Mouse (Mus musculus) left cerebral cortex, adult 8-10 months (tissue): ENCODE data around the gene Gm7138. TPM values are rescaled to one million over a fixed set of nuclear protein-coding genes. Genes with fewer than 3 reads are reported as not detected.
"Not testable (repeated sequence)": the region's sequence is repeated elsewhere in the genome, so short reads cannot be mapped to it uniquely, and the experiment has no call there.

Experiments used
- DNase-seq, 2 experiments: peaks; one replicate each; pipeline ENCODE4 v3.0.0; 2022; ENCODE audit warnings: low spot score in 2 of 2
- total RNA-seq, 4 experiments: library from RNA; stranded (reverse); gene quantifications; 2 replicates each; pipeline ENCODE4 v1.2.4; 2022

The Gm7138 gene
- total RNA-seq: not detected

GRCm38 (mm10) chr10:77776844-77777243 is at the start of gene Gm7138:
Gene Gm7138, minus strand, starts transcription at chr10:77776944.
- DNase-seq: not testable (repeated sequence)

- no peak for DNase-seq
Observed at GRCm38 (mm10) chr10:77819203-77819602, 42.5 kb upstream of the Gm7138 start.

- DNase-seq: no peak
Observed at GRCm38 (mm10) chr10:77818523-77818922, 41.8 kb upstream of the Gm7138 start.

- DNase-seq: no peak
Observed at GRCm38 (mm10) chr10:77815514-77815913, 38.8 kb upstream of the Gm7138 start.

GRCm38 (mm10) chr10:77814382-77814781 is 37.6 kb upstream of the Gm7138 start, which contains the start of gene Gm2696:
Gene Gm2696, plus strand, starts transcription at chr10:77814682.
- DNase-seq: no peak

GRCm38 (mm10) chr10:77811743-77812142 is 35.0 kb upstream of the Gm7138 start, which contains the start of gene Gm9507:
Gene Gm9507, minus strand, starts transcription at chr10:77811843.
- no peak for DNase-seq

GRCm38 (mm10) chr10:77804095-77804494 is 27.4 kb upstream of the Gm7138 start:
- no peak for DNase-seq

GRCm38 (mm10) chr10:77798921-77799508 is 22.3 kb upstream of the Gm7138 start, which contains the start of gene Gm19668:
Gene Gm19668, minus strand, starts transcription at chr10:77799133.
- DNase-seq: no peak

- DNase-seq: not testable (repeated sequence)
Observed at GRCm38 (mm10) chr10:77798164-77798920, 21.6 kb upstream of the Gm7138 start.

- DNase-seq: no peak
Observed at GRCm38 (mm10) chr10:77797677-77798076, 20.9 kb upstream of the Gm7138 start.

GRCm38 (mm10) chr10:77794976-77795375 is 18.2 kb upstream of the Gm7138 start, which contains the start of gene Gm9639:
Gene Gm9639, minus strand, starts transcription at chr10:77795076.
- DNase-seq: peak in 1 of 2 experiments; percentile 17

- no peak for DNase-seq
Observed at GRCm38 (mm10) chr10:77788621-77789020, 11.9 kb upstream of the Gm7138 start.

GRCm38 (mm10) chr10:77787876-77788275 is 11.1 kb upstream of the Gm7138 start, which contains the start of gene Gm7137:
Gene Gm7137, minus strand, starts transcription at chr10:77788200.
- peak in 1 of 2 experiments; percentile 30 for DNase-seq

GRCm38 (mm10) chr10:77783396-77783795 is 6.7 kb upstream of the Gm7138 start:
- not testable (repeated sequence) for DNase-seq

- not testable (repeated sequence) for DNase-seq
Observed at GRCm38 (mm10) chr10:77782442-77782841, 5.7 kb upstream of the Gm7138 start, which contains the start of gene Gm3250. Gene Gm3250, minus strand, starts transcription at chr10:77782542.

GRCm38 (mm10) chr10:77772142-77772541 is 4.6 kb downstream of the Gm7138 start:
- not testable (repeated sequence) for DNase-seq

GRCm38 (mm10) chr10:77771225-77771624 is 5.5 kb downstream of the Gm7138 start, which contains the start of gene Gm3238:
Gene Gm3238, minus strand, starts transcription at chr10:77771325.
- DNase-seq: not testable (repeated sequence)

- DNase-seq: no peak
Observed at GRCm38 (mm10) chr10:77769727-77770126, 7.0 kb downstream of the Gm7138 start.

- DNase-seq: not testable (repeated sequence)
Observed at GRCm38 (mm10) chr10:77759582-77759981, 17.2 kb downstream of the Gm7138 start, which contains the start of gene Gm3233. Gene Gm3233, minus strand, starts transcription at chr10:77759682.

GRCm38 (mm10) chr10:77753448-77753847 is 23.3 kb downstream of the Gm7138 start:
- no peak for DNase-seq

- not testable (repeated sequence) for DNase-seq
Observed at GRCm38 (mm10) chr10:77752312-77752711, 24.4 kb downstream of the Gm7138 start.

GRCm38 (mm10) chr10:77751254-77751653 is 25.5 kb downstream of the Gm7138 start, which contains the start of gene Gm9736:
Gene Gm9736, minus strand, starts transcription at chr10:77751354.
- not testable (repeated sequence) for DNase-seq
